Mouse (Mus musculus): ENCODE data around the gene Hist1h2bf.
"Not testable (repeated sequence)": the region's sequence is repeated elsewhere in the genome, so short reads cannot be mapped to it uniquely, and the experiment has no call there.

Gene Hist1h2bf

DNA sequence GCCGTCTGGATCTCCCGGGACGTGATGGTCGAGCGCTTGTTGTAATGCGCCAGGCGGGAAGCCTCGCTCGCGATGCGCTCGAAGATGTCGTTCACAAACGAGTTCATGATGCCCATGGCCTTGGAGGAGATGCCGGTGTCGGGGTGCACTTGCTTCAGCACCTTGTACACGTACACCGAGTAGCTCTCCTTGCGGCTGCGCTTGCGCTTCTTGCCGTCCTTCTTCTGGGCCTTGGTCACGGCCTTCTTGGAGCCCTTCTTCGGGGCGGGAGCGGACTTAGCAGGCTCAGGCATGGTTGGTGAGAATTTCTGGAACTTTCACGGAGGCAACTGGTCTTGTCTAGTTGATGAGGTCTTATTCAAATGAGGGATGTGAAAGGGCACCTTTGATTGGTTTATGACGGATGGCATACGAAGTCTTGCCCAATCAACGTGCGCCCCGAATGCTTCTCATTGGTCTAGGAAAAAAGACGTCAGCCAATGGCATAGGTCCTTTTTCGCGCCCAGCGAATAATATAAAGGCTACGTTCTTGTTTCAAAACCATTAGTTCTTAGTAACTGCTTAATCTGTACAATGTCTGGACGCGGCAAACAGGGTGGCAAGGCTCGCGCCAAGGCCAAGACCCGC, at the start of gene Hist1h2bf, which contains the start of gene Hist1h2ad:
Gene Hist1h2bf (minus strand): TSS at position 299 of the 627 bp plus-strand sequence.
Gene Hist1h2ad (plus strand): TSS at position 484 of the 627 bp plus-strand sequence.
- CTCF ChIA-PET, result not testable (repeated sequence)

DNA sequence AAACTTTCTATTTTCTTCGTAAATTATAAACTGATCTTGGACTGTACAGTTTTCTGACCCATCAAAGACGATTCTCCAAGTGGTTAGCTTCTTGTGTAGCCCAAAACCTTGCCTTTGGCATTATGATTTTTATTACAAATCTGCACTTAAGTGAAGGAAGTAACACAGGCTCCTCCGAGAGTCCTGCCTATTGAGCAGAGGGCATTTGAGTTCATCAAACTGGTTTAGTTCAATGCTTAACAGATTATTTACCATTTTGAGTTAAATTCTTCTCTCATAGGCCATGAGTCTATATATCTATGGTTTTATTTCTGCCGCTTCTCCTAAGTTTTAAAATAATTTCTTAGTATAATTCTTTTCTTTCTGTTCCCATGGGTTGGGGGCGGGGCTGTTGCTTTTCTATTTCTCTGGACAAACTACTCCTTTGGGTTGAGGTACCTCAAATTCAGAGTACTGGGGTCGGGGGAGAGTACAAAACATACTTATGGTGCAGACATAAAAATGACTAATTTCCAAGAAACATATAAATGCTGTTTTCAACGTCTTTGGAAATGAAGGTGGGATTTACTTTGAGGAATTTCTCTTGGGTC, 49.0 kb upstream of the Hist1h2bf start:
- CTCF ChIA-PET, result interaction anchor here (0.8 kb wide), 1 partner anchor 55 kb away, joined by 3 read pairs; no protein-coding TSS in a partner anchor

DNA sequence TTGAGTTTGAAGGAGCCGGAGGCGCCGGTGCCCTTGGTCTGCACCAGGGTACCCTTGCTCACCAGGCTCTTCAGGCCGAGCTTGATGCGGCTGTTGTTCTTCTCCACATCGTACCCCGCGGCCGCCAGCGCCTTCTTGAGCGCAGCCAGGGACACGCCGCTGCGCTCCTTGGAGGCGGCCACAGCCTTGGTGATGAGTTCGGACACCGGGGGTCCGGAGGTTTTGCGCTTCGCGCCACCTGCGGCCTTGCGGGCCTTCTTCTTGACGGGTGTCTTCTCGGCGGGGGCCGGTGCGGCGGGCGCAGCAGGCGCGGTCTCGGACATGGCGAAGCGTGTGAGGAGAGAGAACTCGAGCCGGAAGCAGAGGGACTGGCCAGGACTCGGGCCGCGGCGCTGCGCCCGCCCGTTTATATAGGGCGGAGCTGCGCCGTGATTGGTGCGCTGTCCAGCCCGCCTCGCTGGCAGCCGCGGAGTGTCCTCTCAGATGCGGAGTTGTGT, 48.2 kb upstream of the Hist1h2bf start, which contains the start of gene Hist1h1e:
Gene Hist1h1e (minus strand): TSS at position 384 of the 497 bp plus-strand sequence.
- CTCF ChIA-PET, result interaction anchor here (0.8 kb wide), 1 partner anchor 54 kb away, joined by 3 read pairs; no protein-coding TSS in a partner anchor

DNA sequence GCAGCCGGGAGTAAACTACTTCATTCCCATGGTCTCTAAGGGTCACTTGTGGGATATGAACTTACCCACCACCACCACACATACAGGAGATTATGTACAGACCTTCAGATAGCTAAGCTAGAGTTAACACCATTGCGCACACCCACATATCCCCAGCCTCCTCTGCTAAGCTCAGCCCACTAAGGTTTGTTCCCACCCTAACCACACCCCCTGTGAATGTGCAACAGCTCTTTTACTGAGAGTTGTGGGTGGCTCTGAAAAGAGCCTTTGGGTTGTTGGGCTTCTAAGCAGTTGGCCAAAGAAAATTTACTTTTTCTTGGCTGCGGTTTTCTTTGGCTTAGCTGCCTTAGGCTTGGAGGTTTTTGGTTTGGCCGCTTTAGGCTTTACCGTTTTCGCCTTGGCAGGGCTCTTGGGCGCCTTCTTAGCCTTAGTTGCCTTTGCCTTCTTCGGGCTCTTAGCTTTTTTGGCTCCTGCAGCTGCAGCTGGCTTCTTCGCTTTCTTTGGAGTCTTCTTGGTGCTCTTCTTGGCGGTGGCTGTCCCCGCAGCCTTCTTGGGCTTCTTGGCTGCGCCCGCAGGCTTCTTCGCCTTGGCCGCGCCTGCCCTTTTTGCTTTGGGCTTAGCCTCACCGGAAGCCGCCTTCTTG, 47.7 kb upstream of the Hist1h2bf start:
- CTCF ChIA-PET, result interaction anchor here (1.3 kb wide), 1 partner anchor 39 kb away, joined by 3 read pairs; no protein-coding TSS in a partner anchor

DNA sequence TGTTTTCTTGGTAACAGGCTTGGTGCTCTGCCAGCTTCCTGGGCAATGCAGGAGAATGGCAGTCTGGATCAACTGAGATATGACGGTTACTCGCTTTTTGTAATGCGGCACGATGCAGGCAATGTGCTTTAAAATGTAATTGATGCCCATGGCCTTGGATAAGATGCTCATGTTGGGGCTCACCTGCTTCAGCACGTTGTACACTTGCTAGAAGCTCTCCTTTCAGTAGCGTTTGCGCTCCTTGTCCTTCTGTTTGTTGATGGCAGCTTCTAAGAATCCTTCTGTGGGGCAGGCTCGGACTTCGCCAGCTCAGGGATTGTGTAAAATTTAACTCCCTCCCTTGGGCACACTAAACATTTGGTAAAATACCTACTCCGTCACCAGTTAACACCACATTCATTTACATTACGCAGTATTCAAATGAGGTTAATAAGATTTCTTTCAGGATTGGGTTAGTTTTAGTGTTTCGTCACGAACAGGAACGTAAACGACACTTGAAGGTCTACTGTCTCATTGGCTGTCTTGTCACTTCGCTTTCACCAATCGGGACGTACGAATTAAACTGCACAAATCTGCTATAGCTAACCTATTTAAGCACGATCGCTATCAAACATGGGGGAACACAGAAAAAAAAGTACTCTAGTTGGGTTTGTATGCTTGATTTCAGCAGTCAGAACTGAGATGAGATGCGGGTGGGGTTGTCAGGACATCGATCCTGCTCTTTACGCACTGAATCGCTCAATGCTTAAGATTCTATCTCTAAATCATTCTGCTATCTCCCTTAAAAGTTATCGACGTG, 46.9 kb upstream of the Hist1h2bf start, which contains the start of gene Hist1h2be:
Gene Hist1h2be (minus strand): TSS at position 392 of the 799 bp plus-strand sequence.
- CTCF ChIA-PET, result interaction anchor here (0.5 to 1.3 kb wide), 3 partner anchors 38 to 166 kb away, joined by 3 read pairs; no protein-coding TSS in a partner anchor

DNA sequence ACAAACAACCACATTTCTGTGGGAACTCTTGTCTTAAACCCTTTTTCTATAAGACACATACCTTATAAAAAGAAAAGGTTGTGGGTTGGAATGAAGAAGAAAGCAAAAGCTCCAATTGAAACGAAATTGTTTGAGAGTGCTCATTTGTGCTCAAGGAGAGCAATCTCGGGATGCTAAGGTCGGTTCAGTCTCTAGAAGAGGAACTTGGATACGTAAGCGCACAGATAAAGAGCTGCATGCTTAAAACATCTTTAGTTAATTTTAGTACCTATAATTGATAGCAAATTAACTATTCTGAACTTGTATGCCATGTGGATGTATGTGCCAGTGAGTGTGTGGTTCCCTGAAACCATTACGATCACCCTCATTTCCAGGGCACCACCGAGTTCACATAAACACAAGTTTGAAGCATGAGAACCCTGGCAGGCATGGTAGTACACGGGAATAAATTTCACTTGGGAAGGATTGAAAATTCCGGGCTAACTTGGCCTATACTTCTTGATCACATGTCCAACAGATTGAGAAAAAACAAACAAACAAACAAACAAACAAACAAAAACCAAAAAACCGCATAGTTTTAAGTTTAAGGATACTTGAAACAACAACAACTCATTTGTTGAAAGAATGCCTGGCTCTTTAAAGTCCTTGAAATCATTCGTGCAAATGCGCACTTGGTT, 46.2 kb upstream of the Hist1h2bf start:
- CTCF ChIA-PET, result interaction anchor here (0.5 to 0.6 kb wide), 2 partner anchors 65 to 81 kb away, joined by 3 to 5 read pairs; no protein-coding TSS in a partner anchor

DNA sequence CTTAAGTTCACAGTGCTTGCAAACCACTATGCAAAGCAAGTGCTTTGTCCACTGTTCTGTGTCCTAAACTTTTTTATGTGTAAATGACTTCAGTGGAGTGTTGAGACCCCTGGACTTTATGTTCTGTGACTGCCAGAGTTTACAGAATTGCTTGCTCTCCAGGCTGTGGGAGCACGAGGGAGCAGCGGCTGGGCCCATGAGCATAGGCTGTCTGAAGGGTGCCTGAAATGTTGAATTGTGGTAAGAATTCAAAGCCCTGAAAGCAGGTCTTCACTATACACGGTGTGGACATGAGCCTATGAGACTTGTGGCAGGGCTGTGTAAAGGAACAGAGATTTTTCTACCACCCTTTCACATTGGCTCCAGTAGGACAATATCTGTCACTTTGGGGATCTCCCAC, 37.6 kb upstream of the Hist1h2bf start:
- CTCF ChIA-PET, result no interaction called here

DNA sequence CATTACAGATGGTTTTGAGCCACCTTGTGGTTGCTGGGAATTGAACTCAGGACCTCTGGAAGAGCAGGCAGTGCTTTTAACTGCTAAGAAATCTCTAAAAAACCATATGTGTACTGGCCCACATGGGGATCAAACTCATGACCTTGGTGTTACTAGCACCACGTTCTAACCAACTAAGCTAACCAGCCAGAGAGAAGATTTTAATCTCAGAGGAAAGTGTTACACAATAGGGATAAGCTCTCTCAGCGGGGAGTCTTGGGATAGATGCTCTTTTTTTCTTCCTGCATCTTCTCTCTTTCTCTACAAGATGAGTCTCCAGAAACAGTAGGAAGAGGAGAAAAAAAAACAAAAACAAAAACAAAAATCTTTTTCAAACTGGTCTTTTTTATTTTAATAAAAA, 36.4 kb upstream of the Hist1h2bf start:
- CTCF ChIA-PET, result no interaction called here

DNA sequence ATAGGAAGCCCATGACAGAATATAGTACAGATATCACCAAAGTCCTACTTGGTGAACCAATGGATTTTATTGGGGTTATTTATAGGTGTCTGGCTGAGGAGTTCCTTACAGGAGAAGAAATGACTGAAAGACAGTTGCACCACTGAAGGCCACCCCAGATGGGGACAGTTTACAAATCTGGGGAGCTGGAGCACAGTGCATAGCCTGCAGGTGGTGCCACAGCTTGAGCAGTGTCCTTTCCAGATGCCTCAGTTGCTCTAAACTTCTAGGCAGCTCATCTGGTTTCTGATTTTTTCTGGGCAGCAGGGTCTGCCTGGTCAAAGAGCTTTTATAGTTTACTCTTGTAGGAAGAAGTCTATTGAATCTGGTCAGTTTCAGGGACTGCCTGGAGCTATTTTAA, 35.8 kb upstream of the Hist1h2bf start:
- CTCF ChIA-PET, result no interaction called here

DNA sequence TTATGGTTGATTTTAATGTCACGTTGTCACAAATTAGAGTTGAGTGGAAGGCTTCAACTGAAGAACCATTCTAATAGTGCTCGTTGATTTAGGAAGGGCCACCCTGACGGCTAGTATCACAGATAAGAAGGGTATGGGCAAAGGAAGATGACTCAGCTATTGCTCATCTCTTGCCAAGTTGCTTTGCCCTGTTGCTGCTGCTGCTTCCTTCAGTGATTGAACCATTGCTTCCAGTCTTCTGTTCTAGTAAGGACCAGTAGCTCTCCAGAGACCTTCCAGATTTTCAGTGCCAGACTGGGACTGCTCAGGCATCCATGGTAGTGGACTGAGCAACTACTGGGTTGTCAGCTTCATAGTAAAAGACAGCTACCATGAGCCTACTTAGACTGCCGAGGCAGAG, 35.2 kb upstream of the Hist1h2bf start:
- CTCF ChIA-PET, result interaction anchor here (0.6 to 0.7 kb wide), 2 partner anchors 42 to 44 kb away, joined by 3 to 12 read pairs; no protein-coding TSS in a partner anchor

DNA sequence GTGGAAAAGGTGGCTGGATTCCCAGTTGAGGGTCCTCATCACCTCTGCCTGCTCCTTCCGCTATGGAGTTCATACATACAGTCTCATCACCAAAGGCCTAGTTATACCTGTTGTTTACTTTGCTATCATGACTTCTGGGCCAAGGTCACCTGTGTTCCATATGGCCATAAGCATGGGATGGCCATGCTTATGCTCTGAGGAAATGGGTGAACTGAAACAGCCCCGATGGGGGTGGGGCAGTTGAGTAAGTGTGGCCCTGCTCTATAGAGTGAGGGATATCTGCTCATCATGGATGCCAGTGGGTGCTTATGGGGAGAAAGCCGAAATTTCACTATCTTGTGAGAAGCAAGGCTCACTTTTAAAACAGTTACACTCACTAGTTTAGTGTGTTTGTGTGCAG, 31.1 kb upstream of the Hist1h2bf start:
- CTCF ChIA-PET, result no interaction called here

DNA sequence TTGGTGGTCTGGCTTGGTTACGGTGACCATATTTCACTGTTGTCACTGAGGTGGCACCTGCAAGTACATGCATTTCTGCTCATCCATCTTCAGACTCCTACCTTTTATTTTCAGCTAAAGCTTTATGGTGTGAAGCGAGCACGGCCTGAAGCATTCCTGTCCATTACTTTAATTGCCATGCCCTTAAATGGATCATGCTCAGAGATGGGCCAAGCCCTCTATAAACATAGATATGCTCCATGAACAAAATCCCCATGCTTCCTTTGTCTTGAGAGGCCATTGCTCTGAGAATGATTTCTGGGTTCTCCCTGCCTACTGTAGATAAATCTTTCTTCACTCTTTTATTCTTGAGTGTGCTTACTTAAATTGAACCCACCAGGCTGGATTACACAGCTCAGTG, 30.5 kb upstream of the Hist1h2bf start:
- CTCF ChIA-PET, result interaction anchor here (0.7 kb wide), 1 partner anchor 63 kb away, joined by 3 read pairs; no protein-coding TSS in a partner anchor

DNA sequence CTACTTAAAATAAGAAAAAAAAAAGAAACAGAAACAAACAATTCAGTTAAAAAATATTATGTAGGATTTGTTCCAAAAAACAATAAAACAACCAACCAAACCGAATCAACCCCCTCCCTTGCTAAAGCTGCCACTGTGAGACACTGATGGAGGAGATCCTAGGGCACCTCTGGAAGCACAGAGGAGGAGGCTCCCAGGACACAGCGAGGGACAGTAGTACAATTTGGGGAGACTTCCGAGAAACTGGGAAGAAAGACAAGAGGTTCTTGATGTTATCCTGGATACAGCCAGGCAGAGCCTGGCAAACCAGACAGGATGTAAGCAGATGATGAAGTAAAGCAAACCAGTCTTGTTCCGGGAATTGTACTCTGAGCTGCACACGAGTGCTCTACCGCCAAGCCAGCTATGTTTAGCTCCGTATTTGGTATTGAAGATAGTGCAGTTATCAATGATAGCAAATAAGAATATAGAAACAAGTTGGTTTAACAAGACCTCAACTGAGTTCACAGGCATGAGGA, 29.2 kb upstream of the Hist1h2bf start:
- CTCF ChIA-PET, result interaction anchor here (0.6 to 0.7 kb wide), 2 partner anchors 23 to 1172 kb away, joined by 3 to 4 read pairs; no protein-coding TSS in a partner anchor

DNA sequence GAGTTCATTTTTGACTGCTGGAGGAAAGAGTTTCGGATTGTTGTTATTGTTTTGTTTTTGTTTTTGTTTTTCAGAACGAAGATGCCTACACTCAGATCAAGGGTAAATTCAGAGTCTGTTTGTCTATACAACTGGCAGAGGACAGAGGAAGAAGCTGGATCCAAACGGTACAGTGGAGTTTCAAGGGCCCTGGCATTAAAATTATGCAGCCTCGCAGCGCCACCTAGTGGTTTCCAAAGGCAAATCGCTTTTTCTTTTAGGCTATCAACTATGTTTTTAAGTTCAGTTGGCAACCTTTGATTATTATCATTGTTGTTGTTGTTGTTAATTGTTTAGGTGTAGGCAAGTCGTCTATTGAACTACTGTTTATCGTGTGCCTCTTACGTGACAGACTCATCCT, 24.0 kb upstream of the Hist1h2bf start:
- CTCF ChIA-PET, result interaction anchor here (0.6 to 1.0 kb wide), 2 partner anchors 85 to 161 kb away, joined by 3 to 4 read pairs; no protein-coding TSS in a partner anchor

DNA sequence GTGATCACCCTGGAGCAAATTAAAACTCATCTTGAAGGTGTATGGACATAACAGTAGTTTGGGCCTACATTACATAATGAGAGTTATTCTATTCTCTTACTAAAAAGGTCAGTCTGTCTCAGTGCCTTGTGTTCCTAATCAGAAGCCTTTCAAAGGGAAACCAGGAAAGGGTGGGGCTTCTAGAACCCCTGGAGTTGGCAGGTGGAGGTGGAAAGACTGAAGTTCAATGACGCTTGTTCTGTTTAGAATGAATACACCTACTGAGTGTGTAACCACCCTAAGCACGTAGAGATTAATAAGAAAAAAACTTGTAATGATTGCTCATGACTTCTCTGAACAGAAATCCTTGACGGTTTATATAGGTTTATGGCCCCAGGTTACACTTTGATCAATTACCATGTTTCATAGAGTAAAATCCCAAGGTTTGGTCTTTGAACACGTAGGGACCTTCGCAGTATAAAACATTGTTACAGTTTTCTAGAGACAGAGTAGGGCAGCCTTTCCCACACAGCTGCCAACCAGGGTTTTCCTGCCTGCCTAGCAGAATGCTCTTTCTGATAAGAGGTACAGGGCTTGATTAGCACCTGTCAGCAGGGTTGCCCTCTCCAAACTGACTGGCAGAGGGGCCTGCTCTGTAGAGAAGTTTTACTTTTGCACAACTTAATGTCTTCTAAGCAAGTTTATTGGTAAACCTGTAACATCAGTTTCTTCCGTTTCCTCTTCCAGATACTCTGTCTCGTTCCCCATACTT, 21.8 kb upstream of the Hist1h2bf start:
- CTCF ChIA-PET, result no interaction called here

DNA sequence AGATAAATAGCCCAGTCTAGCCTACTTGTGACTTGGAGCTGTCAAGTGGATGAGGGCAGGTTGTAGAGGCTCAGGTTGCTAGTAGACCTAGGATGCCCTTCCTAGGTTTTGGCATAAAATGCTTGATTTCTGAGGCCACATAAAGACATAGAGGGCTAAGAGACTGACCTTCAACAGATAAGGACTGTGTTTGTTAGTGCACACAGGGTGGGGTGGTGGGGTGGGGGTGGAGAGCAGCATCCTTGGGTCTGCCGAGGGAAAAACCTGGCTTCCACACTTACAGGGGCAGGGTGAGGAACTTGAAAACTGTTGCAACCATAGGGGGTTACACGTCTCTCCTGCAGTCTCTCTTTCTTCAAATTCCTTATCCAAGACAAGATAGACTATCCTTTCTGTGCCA, 21.2 kb upstream of the Hist1h2bf start:
- CTCF ChIA-PET, result no interaction called here

DNA sequence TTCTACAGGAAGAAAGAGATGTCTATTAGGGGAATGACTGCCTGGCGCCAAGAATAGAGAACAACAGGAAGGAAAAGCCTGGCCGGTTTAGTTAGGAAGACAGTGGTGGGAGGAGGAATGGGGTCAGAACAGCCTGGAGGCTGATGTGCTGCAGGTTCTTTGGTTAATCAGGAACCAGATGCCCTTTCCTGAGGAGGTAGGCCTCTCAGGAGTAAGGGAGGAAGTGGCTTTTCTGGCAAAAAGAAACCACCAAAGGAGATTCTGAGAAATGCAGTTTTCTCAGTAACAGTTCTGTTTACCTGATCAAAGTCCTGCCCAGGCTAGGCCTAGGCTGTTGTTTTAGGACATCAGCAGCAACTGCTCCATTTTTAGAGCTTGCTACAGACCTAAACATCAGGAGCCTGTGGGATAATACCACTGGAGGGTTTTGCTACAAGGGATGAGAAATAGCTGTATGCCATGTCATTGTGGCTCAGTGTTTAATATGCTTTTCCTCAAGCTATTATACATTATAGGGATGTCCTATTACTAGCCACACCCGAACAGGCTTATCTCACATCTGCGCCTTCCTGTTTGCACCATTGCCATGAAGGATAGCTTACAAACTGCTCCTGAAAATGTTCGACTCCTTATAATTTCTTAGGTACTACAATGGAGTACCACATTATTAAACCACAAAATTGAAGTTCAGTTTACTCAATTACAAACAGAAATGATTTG, 19.2 kb upstream of the Hist1h2bf start:
- CTCF ChIA-PET, result interaction anchor here (0.7 kb wide), 1 partner anchor 124 kb away, joined by 6 read pairs; no protein-coding TSS in a partner anchor

DNA sequence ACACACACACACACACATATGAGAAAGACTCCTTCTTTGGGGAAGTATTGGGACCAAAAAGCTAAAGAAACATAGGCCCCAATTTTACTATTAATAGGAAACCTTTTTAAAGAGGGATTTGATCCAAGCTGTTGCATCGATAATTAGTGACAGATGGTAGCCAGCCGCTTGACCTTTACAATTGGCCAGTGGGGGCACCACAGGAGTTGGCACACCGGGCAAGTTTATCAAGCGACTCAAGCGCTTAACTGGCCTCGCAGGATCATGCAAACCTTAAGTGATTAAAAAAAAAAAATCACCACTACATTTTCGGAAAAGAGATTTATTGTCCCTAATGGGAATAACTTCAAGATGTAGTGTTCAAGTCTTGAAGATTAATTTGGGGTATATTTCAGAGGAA, 18.6 kb upstream of the Hist1h2bf start:
- CTCF ChIA-PET, result interaction anchor here (0.7 kb wide), 1 partner anchor 125 kb away, joined by 6 read pairs; no protein-coding TSS in a partner anchor

DNA sequence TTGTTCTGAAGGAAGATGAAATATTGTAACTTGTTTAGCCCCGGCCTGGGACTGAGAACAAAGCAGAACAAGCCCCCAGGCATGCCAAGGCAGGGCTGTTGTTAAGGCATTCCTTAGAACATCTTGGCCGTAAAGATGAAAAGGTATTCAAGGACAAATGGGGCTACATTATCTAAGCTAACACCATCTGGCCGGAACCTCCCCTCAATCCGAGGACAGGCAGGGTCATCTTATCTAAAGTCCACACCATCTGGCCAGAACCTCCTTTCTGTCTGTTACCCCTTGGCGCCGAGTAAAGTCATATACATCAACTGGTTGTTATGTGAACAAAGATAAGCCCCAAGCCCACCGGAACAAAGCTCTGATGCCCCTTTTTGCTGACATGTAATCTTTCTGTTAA, 17.9 kb upstream of the Hist1h2bf start:
- CTCF ChIA-PET, result not testable (repeated sequence)
